Mouse (Mus musculus): Measurements from ENCODE around the gene Mov10.
"Not testable (repeated sequence)": the region's sequence is repeated elsewhere in the genome, so short reads cannot be mapped to it uniquely, and the experiment has no call there.

Gene Mov10

DNA sequence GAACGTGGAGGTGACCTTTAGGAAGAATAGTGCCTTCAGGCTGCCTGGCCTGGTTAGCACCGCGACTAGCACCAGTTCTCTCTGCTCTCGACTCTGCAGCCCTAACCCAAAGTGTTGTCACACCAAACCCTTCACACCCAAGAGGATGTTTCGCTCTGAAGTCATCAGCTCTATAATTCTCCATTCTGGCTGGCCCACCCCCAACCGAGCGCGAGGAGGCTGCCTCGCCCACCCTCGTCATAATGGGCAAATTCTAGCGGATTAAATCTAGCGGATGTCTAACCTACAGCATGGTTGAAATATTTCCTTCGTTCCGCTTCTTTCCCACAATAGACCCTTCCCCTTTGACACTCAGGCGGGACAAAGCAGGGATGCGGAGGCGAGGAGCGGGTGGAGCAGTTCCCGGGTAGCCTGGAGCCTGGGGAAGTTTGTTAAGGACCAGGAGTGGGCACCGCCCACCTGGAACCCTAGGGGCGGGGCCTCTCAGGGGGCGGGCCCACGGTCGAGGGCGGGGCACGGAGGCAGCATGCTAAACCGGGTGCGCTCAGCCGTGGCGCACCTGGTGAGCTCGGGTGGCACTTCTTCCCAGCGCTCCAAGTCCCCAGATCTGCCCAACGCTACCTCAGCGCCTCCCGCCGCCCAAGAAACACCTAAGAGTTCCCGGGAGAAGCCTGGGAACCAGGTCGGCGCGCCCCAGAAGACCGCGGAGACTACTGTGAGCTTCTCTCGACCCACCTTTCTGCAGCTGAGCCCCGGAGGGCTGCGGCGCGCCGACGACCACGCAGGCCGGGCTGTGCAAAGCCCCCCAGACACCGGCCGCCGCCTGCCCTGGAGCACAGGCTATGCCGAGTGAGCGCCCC is 37.6 kb downstream of the Mov10 start, which contains the start of gene Ppm1j:
Gene Ppm1j, plus strand, starts transcription at position 496 of the 860 bp plus-strand sequence.
- DNase-seq, result peak; percentile 88

DNA sequence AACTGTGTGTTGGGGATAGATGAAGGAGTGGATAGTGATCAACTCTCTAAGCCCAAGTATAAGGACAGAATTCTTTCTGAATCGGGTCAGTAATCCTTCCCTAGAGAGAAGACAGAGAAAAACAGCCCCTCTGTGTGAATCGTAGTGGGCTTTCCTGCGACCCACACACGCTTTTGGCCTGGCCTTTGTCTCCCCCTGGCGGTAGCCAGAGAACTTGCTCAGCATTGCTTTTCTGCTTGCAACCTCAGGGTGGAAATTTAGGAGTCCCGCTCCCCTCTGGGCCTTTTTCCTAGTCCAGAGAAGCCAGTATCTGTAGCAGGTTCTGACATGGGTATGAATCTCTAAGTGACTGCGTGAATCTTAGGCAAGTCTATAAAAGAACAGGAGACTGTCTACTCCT is 38.4 kb downstream of the Mov10 start:
- peak; percentile 79 for DNase-seq

DNA sequence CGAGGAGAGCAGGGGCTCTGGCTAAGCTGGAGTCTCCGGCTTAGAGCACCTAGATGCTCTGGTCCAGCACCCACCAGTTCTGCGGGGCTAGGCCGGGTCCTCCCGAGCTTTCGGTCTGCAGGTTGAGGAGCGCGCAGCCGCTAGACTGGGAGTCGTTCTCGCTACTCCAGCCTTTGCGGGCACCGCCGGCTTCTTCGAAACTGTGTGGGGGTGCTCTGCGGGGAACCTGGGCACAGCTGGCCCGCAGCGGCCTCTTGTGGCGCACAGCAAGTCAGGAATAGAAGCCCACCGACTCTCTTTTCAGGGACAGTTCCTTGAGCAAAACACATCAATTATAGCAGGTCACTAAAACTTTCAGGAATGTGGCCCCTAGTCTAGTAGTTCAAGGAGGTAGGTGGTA is 41.0 kb downstream of the Mov10 start:
- peak; percentile 63 for DNase-seq

DNA sequence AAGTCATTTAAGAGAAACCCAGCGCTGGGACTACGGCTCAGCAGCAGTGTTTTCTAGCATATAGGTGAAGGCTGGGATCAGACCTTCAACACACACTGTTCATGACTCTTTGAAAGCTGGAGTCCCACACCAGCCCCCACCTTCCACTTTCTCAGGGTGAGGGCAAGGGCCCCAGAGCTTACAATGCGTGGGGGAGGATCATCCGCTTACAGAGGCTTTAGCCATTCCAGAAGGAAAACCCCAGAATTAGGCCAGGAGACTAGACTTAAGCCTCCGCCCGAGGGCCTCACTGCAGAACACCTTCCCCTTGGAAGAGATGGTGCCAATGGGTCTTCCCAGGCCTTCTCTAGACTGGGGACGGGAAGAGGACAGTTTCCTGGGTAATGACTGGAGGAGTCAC is 45.1 kb downstream of the Mov10 start:
- no peak for DNase-seq

DNA sequence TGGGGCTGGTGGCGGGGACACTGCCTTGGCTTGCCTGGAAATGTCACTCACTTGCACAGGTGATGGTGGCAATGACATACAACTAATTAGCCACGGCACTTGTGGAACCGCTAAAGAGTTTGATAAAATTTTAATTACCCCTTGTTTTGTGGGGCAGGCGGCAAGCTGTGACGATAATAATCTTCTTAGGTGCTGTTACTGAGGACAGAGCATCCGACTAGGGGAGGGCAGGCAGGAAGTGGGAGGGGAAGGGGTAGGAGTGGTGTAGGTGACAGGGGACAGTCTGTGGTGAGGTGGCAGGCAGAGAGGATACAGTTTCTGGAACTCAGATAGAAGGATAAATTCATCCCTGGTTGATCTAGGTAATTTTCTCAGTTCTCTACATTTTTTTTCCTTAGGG is 46.9 kb downstream of the Mov10 start:
- DNase-seq, result no peak

DNA sequence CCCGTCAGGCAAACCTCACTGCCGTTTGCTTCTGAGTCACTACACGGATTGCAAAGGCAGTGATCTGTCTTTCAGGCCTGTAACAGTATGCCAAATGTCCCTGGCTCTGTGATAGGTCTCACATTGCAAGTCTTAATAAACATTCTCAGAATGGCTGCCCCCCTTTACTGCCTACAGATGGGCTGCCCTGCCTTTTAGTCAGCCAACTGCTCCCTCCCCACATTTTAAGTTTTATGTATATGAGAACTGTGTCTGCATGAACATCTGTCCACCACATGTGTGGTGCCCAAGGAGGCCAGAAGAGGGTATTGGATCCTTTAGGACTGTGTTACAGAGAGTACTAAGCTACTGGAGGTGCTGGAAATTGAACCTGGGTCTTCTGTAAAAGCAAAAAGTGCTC is 47.4 kb downstream of the Mov10 start:
- no peak for DNase-seq

DNA sequence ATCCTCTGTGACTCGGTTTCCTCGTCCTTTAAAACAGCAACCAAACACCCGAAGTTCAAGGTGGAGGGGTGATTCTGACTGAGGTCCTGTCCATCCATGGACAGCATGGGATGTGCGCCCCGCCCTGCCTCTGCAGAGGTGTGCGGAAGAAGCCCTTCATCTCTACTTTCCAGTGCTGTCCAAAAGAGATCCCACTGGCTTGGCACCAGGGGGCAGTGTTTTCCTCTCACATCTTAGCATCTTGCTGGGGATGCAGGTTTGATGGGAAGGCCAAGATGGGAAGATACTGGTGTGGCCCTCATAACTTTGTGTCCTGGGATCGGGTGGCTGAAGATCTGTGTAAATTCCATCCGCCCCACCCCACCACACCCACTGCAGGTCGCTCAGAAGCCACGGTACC is 48.3 kb downstream of the Mov10 start:
- peak; percentile 72 for DNase-seq

DNA sequence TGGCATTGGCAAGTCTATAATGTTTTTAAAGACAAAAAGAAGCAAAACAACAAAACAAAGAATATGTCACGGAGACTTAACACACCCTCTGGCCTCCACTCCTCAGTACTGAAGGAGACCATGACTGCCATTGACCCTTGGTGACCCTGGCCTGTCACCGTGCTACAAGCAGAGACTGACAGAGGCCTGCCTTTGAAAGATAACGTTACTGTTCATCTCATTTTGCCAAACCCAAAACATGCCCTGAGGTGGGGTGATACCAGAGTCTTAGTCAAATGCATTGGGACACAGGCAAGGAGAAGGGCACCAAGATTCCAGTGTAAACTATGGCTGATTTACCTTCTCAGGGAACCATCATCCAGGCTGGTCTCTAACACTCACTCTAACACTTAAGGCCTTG is 49.2 kb downstream of the Mov10 start:
- DNase-seq, result no peak

DNA sequence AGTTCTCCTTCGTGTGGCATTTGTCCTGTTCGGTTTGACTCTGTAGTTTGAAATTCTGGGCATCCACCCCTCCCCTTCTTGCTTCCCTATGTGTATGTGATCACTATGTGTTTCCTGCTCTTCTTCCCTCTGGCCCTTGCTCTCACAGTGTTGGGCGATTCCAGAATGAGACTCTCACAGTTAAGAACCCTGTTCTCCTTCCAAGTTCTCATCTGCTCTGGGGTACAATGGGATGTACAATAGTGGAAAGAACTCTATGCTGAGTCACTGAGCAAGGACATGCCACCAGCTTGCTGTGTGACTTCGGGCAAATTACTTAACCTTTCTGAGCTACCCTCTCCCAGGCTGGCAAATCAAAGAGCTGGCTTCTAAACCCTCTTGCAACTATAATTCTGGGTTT is 50.6 kb downstream of the Mov10 start:
- no peak for DNase-seq

DNA sequence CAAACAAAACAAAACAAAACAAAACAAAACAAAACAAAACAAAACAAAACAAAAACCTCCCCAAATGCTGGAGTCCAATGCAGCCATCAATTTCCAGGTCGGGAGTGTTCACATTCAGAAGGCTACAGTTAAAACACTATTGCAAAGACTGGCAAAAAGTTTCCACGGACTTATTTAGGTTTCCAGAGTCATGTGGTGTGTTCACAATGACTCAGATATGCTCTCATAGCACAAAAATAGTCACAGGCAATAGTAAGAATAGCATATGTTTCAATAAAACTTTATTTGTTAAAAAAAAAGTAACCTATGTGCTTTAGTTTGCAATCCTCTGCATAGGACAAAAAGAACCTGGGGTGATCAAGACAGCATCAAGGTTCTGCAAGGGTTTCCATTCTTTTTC is 51.2 kb downstream of the Mov10 start:
- DNase-seq, result no peak

DNA sequence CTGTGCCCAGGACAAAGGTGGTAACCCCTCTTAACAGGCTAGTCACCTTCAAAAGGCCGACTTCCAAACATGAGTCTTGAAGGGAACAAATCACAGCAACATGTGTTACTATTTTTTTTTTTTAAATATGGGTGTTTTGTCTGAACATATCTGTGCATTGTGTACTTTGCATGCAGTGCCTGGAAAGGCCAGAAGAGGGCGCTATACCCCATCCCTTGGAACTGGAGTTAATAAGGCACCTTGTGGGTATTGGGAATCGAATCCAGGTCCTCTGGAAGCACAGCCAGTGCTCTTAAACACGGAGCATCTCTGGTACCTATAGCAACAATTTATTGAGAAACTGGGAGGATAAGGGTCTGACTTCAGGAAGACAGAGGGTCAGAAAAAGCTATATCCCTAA is 53.3 kb downstream of the Mov10 start:
- DNase-seq, result peak; percentile 46

DNA sequence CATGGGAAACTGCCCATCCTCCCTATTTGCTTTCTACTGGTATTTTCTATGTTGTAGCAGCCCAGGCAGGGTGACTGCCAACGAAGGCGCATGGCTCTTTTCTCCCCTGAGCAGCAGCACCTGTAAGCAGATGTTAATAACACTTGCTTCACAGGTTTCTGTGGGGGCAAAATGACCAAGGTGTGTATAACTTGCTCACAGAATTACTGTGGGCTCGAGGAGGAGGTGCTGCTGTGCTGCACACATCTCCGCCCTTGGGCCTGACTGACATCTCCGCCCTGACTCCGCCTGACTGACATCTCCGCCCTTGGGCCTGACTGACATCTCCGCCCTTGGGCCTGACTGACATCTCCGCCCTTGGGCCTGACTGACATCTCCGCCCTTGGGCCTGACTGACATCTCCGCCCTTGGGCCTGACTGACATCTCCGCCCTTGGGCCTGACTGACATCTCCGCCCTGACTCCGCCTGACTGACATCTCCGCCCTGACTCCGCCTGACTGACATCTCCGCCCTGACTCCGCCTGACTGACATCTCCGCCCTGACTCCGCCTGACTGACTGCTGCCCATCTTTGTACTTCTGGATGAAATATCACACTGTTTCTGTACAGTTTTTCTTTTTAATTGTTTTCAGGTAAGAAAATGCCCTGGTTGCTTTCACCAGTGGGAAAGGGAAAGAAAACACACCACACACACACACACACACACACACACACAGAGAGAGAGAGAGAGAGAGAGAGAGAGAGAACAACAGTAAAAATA is 56.1 kb downstream of the Mov10 start:
- DNase-seq, result not testable (repeated sequence)

DNA sequence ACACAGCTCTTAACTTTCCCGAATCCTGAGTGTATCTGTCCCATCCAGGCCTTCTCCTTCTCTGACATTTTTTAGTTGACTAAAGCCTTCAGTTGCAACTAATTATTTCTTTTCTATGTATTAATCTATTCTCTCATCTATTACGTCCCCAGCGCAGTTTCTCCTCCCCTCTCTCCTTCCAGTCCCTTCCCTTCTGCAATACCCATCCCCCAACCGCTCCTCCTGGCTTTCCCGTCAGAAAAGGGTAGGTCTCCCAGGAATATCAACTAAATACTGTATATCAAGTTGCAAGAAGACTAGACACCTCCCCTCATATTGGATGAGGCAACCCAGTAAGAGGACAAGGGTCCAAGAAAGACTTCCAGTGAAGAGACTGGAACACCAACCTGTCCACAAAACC is 59.5 kb downstream of the Mov10 start:
- DNase-seq, result no peak

DNA sequence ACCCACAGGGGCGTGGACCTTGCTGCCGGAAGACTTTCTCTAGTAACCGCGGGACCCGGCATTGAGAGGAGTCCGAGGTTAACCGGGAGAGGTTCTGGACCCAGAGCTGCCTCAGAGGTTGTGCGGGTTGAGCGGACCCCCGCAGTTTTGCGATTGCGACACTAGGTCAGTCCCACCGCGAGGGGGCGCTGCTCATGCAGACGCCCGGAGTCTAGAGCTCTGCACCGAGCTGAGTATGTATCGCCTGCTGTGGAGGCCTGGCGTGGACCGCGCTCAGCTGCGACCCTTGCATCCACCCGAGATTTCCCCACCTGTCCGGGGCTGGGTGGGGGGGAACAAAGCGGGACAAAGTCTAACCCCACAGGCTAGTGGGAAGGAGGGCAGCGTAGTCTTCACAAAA is 60.0 kb downstream of the Mov10 start:
- DNase-seq, result peak; percentile 83

DNA sequence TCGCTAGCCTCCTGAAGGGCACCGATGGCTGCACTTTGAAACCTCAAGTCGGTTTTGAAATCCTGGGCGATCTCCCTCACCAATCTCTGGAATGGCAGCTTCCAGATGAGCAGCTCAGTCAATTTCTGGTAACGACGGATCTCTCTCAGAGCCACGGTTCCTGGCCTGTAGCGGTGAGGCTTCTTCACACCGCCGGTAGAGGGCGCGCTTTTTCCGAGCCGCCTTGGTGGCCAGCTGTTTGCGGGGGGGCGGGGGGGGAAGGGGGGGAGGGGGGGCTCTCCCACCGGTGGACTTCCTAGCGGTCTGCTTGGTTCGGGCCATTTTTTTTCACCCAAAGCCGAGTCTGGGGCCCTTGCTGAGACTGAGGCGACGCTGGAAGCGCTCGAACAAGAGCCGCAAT is 65.5 kb downstream of the Mov10 start:
- peak; percentile 19 for DNase-seq
